Comparison of ENCODE assay signal across 8 mouse cellular contexts in genomic region chr1:121327344-121328192, GRCm38 (mm10). TPM values are rescaled to one million over a fixed set of nuclear protein-coding genes. Genes with fewer than 3 reads are reported as not detected.
A peak's percentile ranks its signal among the peaks of the same experiment; 100 is the strongest.
DNase-seq lines count a peak whose midpoint lies in the region; ATAC-seq and TF ChIP-seq lines count a peak whose summit lies in the region.

No protein-coding gene starts in this region.

- H3K9me3 ChIP-seq in ES-E14 (ENCODE audit: control insufficient read depth, insufficient read depth, low read depth, low read length) = no peaks in the 10 kb centered on the region
- no peaks in the 10 kb centered on the region for H3K9me3 ChIP-seq in forebrain, embryonic 16.5 days (ENCODE audit: control insufficient read depth, low read length)
- H3K9me3 ChIP-seq in lung, embryonic 14.5 days (ENCODE audit: low read depth, low read length) = no peaks in the 10 kb centered on the region

- WGBS in forebrain, embryonic 16.5 days = under 1% methylated on average over 55 of the region's 55 CpGs
- WGBS in lung, embryonic 14.5 days = under 1% methylated on average over 55 of the region's 55 CpGs
- WGBS in olfactory bulb, adult 2 months = under 1% methylated on average over 55 of the region's 55 CpGs
- whole genome bisulfite sequencing in thymus, adult 2 months = under 1% methylated on average over 55 of the region's 55 CpGs

- H3K27me3 ChIP-seq in forebrain, embryonic 16.5 days (replicated peaks; ENCODE audit: control insufficient read depth, insufficient read depth, low read length) = no peaks in the 10 kb centered on the region
- no peaks in the 10 kb centered on the region for H3K27me3 ChIP-seq in lung, embryonic 14.5 days (ENCODE audit: insufficient read depth, low read length)
- H3K27me3 ChIP-seq in thymus, adult 2 months (ENCODE audit: control insufficient read depth, insufficient read depth, low read length) = no peaks in the 10 kb centered on the region

- ATAC-seq in forebrain, embryonic 16.5 days = peak; percentile 99
- ATAC-seq in lung, embryonic 14.5 days (ENCODE audit: insufficient read depth) = peak; percentile 99

- H3K27ac ChIP-seq in ES-E14 (ENCODE audit: insufficient read depth, low read depth, low read length, poor library complexity, severe bottlenecking) = peak overlapping the region; percentile 17; the same call in 1 of the 2 replicates
- peak overlapping the region; percentile 93 for H3K27ac ChIP-seq in forebrain, embryonic 16.5 days (ENCODE audit: low read length)
- peak overlapping the region; percentile 99 for H3K27ac ChIP-seq in layer of hippocampus, adult 2 months
- peak overlapping the region; percentile 87 for H3K27ac ChIP-seq in lung, embryonic 14.5 days (ENCODE audit: low read depth)
- peak overlapping the region; percentile 97 for H3K27ac ChIP-seq in olfactory bulb, adult 2 months (ENCODE audit: insufficient read depth, low read depth, low read length)
- peak overlapping the region; percentile 90 for H3K27ac ChIP-seq in thymus, adult 2 months (ENCODE audit: control insufficient read depth, insufficient read depth, low read length)

- peak; percentile 50 for TF ChIP-seq CTCF in layer of hippocampus, adult 2 months (conservative IDR thresholded peaks at IDR 0.05)
- TF ChIP-seq CTCF in lung, embryonic 14.5 days (IDR thresholded peaks at IDR 0.05; ENCODE audit: low read depth) = peak; percentile 55
- no peak for TF ChIP-seq CTCF in olfactory bulb, adult 2 months (IDR thresholded peaks at IDR 0.05; ENCODE audit: insufficient read depth, low read depth, low read length)
- TF ChIP-seq CTCF in thymus, adult 2 months (IDR thresholded peaks at IDR 0.05; ENCODE audit: borderline replicate concordance, control insufficient read depth, extremely low read depth, insufficient read depth, low read length, poor library complexity) = peak; percentile 71; the same call in 1 of the 2 replicates

- no peaks in the 10 kb centered on the region for H3K36me3 ChIP-seq in ES-E14 (ENCODE audit: control insufficient read depth, insufficient read depth, low read length, poor library complexity, severe bottlenecking)
- no peaks in the 10 kb centered on the region for H3K36me3 ChIP-seq in forebrain, embryonic 16.5 days (ENCODE audit: control insufficient read depth, insufficient read depth)
- H3K36me3 ChIP-seq in lung, embryonic 14.5 days (ENCODE audit: insufficient read depth) = no peaks in the 10 kb centered on the region
- H3K36me3 ChIP-seq in thymus, adult 2 months (ENCODE audit: control insufficient read depth, insufficient read depth, low read length) = no peaks in the 10 kb centered on the region

- intact Hi-C loops in heart, postnatal 36 days (cut with DNase I) = loop anchor here (5.0 kb wide), 4 partner anchors 70 to 1205 kb away; partner anchors contain the start of genes 3110009E18Rik, Ccdc93, Dbi and Ddx18

- TF ChIP-seq POLR2A in olfactory bulb, adult 2 months (IDR thresholded peaks at IDR 0.05; ENCODE audit: insufficient read depth, low read depth, low read length) = peak; percentile 97
- peak; percentile 95 for TF ChIP-seq POLR2A in thymus, adult 2 months (IDR thresholded peaks at IDR 0.05; ENCODE audit: control insufficient read depth, extremely low read depth, insufficient read depth, low read length, poor library complexity)

- in situ Hi-C loops in ES-E14 (cut with MboI; ENCODE audit: low sequenced_read_pairs in 2 of 2, unreplicated experiment in 2 of 2) = no loop called here

- DNase-seq in ES-E14 (ENCODE audit: low read depth, low spot score) = peak; percentile 69
- DNase-seq in cerebellum, adult 11-12 months = peak; percentile 95
- DNase-seq in heart, postnatal 36 days = peak; percentile 91 to 97
- peak; percentile 92 to 93 for DNase-seq in layer of hippocampus, adult 2 months (ENCODE audit: low spot score in 2 of 2)
- DNase-seq in lung, embryonic 14.5 days = peak; percentile 95
- peak; percentile 95 for DNase-seq in thymus, adult 2 months

- peak overlapping the region; percentile 96 for H3K4me2 ChIP-seq in forebrain, embryonic 16.5 days (ENCODE audit: low read length)
- peak overlapping the region; percentile 88 for H3K4me2 ChIP-seq in lung, embryonic 14.5 days

- peak overlapping the region; percentile 85 to 88 for H3K4me3 ChIP-seq in ES-E14 (ENCODE audit: insufficient read depth in 1 of 2, low read depth in 1 of 2, low read length in 2 of 2, poor library complexity in 1 of 2, severe bottlenecking in 1 of 2)
- H3K4me3 ChIP-seq in forebrain, embryonic 16.5 days (replicated peaks; ENCODE audit: low read length) = peak overlapping the region; percentile 83
- peak overlapping the region; percentile 96 for H3K4me3 ChIP-seq in layer of hippocampus, adult 2 months
- H3K4me3 ChIP-seq in lung, embryonic 14.5 days (ENCODE audit: low read depth, low read length) = peak overlapping the region; percentile 84
- peak overlapping the region; percentile 77 for H3K4me3 ChIP-seq in olfactory bulb, adult 2 months (ENCODE audit: insufficient read depth, low read depth, low read length)
- peak overlapping the region; percentile 91 for H3K4me3 ChIP-seq in thymus, adult 2 months (ENCODE audit: control insufficient read depth, insufficient read depth, low read length)

- H3K4me1 ChIP-seq in ES-E14 (ENCODE audit: control insufficient read depth in 2 of 2, insufficient read depth in 2 of 2, low read length in 2 of 2, poor library complexity in 1 of 2) = no peaks in the 10 kb centered on the region
- peaks cover 21% of the 10 kb centered on the region for H3K4me1 ChIP-seq in forebrain, embryonic 16.5 days (replicated peaks; ENCODE audit: control insufficient read depth, insufficient read depth, low read length)
- no peaks in the 10 kb centered on the region for H3K4me1 ChIP-seq in lung, embryonic 14.5 days (ENCODE audit: insufficient read depth)
- H3K4me1 ChIP-seq in olfactory bulb, adult 2 months (ENCODE audit: control insufficient read depth, insufficient read depth, low read length) = peaks cover 5% of the 10 kb centered on the region; the same call in 1 of the 2 replicates
- 0 out of 2 replicates have a peak, but pooled peaks cover 2% of the 10 kb centered on the region for H3K4me1 ChIP-seq in thymus, adult 2 months (replicated peaks; ENCODE audit: control insufficient read depth, insufficient read depth, low read length)

- H3K9ac ChIP-seq in ES-E14 (ENCODE audit: insufficient read depth, low read depth, low read length, poor library complexity, severe bottlenecking) = peak overlapping the region; percentile 67
- peak overlapping the region; percentile 88 for H3K9ac ChIP-seq in forebrain, embryonic 16.5 days (replicated peaks; ENCODE audit: low read depth, low read length)
- peak overlapping the region; percentile 77 for H3K9ac ChIP-seq in lung, embryonic 14.5 days

TF ChIP-seq in ES-E14, 5 proteins besides CTCF, POLR2A, EP300 and RAD21:
- TF ChIP-seq ZC3H11A (IDR thresholded peaks at IDR 0.05; ENCODE audit: borderline replicate concordance, low read depth, low read length) (no peak), CHD2 (IDR thresholded peaks at IDR 0.05; ENCODE audit: low read depth, low read length) (no peak), HCFC1 (IDR thresholded peaks at IDR 0.05; ENCODE audit: borderline replicate concordance, insufficient read depth, low read length) (no peak), MAFK (IDR thresholded peaks at IDR 0.05; ENCODE audit: insufficient read depth, low read depth, low read length) (no peak), ZNF384 (IDR thresholded peaks at IDR 0.05; ENCODE audit: low read depth, low read length) (no peak)

RNA-seq across cellular contexts. Expression of gene Insig2, which starts 4.8 kb away (rescaled TPM):
- total RNA-seq in ES-E14 (2012; rRNA removed) = 24.9 and 34.4 TPM in 2 replicates
- 46.3 and 47.4 TPM in 2 replicates for polyA plus RNA-seq in forebrain, embryonic 16.5 days (2015; fragmentation: Nextera tagmentation; extraction: Ambion mirVana)
- 10 to 100 TPM; 56.5 to 71.2 TPM for total RNA-seq in heart, postnatal 36 days (2021)
- total RNA-seq in layer of hippocampus, adult 2 months (2021) = 10 to 100 TPM; 66.4 to 73.8 TPM
- 16.2 and 18.4 TPM in 2 replicates for polyA plus RNA-seq in lung, embryonic 14.5 days (2014; fragmentation: Nextera tagmentation; extraction: Ambion mirVana)
- 963 TPM in 1 of 2 replicates, not detected in the other for polyA plus RNA-seq in olfactory bulb, adult 2 months (2012; ENCODE audit: insufficient read depth, insufficient read length, low replicate concordance, missing spikeins)
- polyA plus RNA-seq in thymus, adult 2 months (2012; rRNA removed) = 27.5 and 27.6 TPM in 2 replicates

Comparison
In these comparisons a context has a peak if more than half of its experiments do, and no peak if none do; other contexts are left out.
1. Peak in every context shown above with its lines: DNase-seq, ATAC-seq, H3K4me3 ChIP-seq and H3K27ac ChIP-seq.
2. H3K27ac ChIP-seq: peak in every context shown above with its lines; median percentile 99 in layer of hippocampus, adult 2 months; 97 in olfactory bulb, adult 2 months; 93 in forebrain, embryonic 16.5 days; 90 in thymus, adult 2 months; 87 in lung, embryonic 14.5 days; 17 in ES-E14.